Mouse (Mus musculus) CH12.LX (cell line): ENCODE measurements around the gene Irak4.
A peak's percentile ranks its signal among the peaks of the same experiment; 100 is the strongest.

ENCODE experiments used
- CTCF ChIP-seq, 2 experiments: IDR thresholded peaks in 1 of 2; conservative IDR thresholded peaks in 1 of 2; 2 replicates each; pipeline ENCODE4 v1.5.1; 2011 to 2012; ENCODE audit warnings: low read depth in 2 of 2, low read length in 2 of 2, improper control_type of control experiment in 1 of 2, inconsistent platforms in 1 of 2, mild to moderate bottlenecking in 1 of 2, moderate library complexity in 1 of 2
- ETS1 ChIP-seq: conservative IDR thresholded peaks from 2 replicates; pipeline ENCODE4 v1.6.1; 2012; ENCODE audit warnings: low read depth, mild to moderate bottlenecking, inconsistent platforms, low read length, improper control_type of control experiment, moderate library complexity
- POLR2AphosphoS2 ChIP-seq: IDR thresholded peaks from 2 replicates; pipeline ENCODE4 v1.6.1; 2011; ENCODE audit warnings: low read depth, low read length, improper control_type of control experiment
- SIN3A ChIP-seq: IDR thresholded peaks from 2 replicates; pipeline ENCODE4 v1.6.1; 2012; ENCODE audit warnings: low read length, improper control_type of control experiment, inconsistent platforms
- TCF12 ChIP-seq: IDR thresholded peaks from 2 replicates; pipeline ENCODE4 v1.6.1; 2014; ENCODE audit warnings: low read depth, mild to moderate bottlenecking, inconsistent platforms, low read length, improper control_type of control experiment

- TF ChIP-seq CTCF (conservative IDR thresholded peaks at IDR 0.05 in 1 of 2, IDR thresholded peaks at IDR 0.05 in 1 of 2; ENCODE audit: low read depth in 2 of 2, low read length in 2 of 2) (peak in 1 of 2 experiments; percentile 93; a peak in 2 of 4 replicates), POLR2AphosphoS2 (no peak), TCF12 (no peak), ETS1 (no peak), SIN3A (peak; percentile 58; the same call in 1 of the 2 replicates)
These were observed 23.1 kb upstream of the Irak4 start for GRCm38 (mm10) chr15:94520205-94520900.
